In the genomic region with DNA sequence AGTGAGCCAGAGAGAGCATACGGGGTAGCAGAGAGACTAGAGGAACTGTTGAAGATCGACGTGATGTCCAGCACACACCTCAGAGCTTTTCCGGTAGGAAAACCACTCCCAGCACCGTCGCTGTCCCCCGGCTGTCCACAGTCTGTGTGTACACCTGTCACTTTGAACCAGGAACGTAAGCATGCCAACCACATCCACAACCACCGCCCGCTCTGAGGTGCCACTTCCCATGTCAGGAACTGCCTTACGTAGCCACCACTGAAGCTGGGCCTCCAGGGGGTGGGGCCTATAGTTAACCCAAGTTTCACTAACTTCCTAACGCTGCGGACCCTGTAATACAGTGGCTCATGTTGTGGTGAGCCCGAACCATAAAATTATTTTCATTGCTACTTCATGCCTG, we compare ENCODE assay signal across 15 mouse cellular contexts. TPM values are rescaled to one million over a fixed set of nuclear protein-coding genes. Genes with fewer than 3 reads are reported as not detected.
A peak's percentile ranks its signal among the peaks of the same experiment; 100 is the strongest.
DNase-seq lines count a peak whose midpoint lies in the region; ATAC-seq lines count a peak whose summit lies in the region.
"Had no signal": no experiment of that assay in that cellular context is flagged by ENCODE, and none has a peak within 500 bp of the region (broad histone marks: within the 10 kb centered on the region; RNA-seq: fewer than 3 reads in every experiment).

No protein-coding gene starts in this region.

- intact Hi-C loops in heart, postnatal 36 days (cut with DNase I), result no loop called here
- intact Hi-C loops in left cerebral cortex, postnatal 36 days (cut with DNase I), result no loop called here

- H3K4me2 ChIP-seq in heart, embryonic 16.5 days (ENCODE audit: low read depth, low read length), result peak overlapping the region; percentile 32; the same call in 1 of the 2 replicates
- H3K4me2 ChIP-seq: hindbrain, embryonic 14.5 days; limb, embryonic 13.5 days had no signal

- H3K27ac ChIP-seq in heart, embryonic 16.5 days (ENCODE audit: low read length), result peak overlapping the region; percentile 51
- H3K27ac ChIP-seq: gastrocnemius, adult 2 months; hindbrain, embryonic 14.5 days; limb, embryonic 13.5 days had no signal

- ATAC-seq in heart, embryonic 16.5 days (replicated peaks; ENCODE audit: extremely low read depth, insufficient read depth, low FRiP score), result no peak
- ATAC-seq in granulocyte monocyte progenitor cell, adult 5-6 weeks (replicated peaks; ENCODE audit: poor library complexity, severe bottlenecking), result peak; percentile 71

- H3K9me3 ChIP-seq in heart, embryonic 16.5 days (replicated peaks; ENCODE audit: control insufficient read depth, low read length), result peaks cover 3% of the 10 kb centered on the region; the same call in 1 of the 2 replicates
- peaks cover 20% of the 10 kb centered on the region for H3K9me3 ChIP-seq in megakaryocyte, embryonic 14.5 days
- H3K9me3 ChIP-seq: limb, embryonic 13.5 days had no signal

- peaks cover 34% of the 10 kb centered on the region for H3K4me1 ChIP-seq in heart, embryonic 16.5 days (ENCODE audit: control insufficient read depth, insufficient read depth, low read length)
- peaks cover 19% of the 10 kb centered on the region for H3K4me1 ChIP-seq in megakaryocyte, embryonic 14.5 days

- H3K36me3 ChIP-seq in heart, embryonic 16.5 days (ENCODE audit: control insufficient read depth, insufficient read depth), result no peaks in the 10 kb centered on the region
- no peaks in the 10 kb centered on the region for H3K36me3 ChIP-seq in megakaryocyte, embryonic 14.5 days (replicated peaks; ENCODE audit: low read length)
- H3K36me3 ChIP-seq: limb, embryonic 13.5 days had no signal

- no peaks in the 10 kb centered on the region for H3K27me3 ChIP-seq in heart, embryonic 16.5 days (ENCODE audit: control insufficient read depth, insufficient read depth, low read length)
- H3K27me3 ChIP-seq in megakaryocyte, embryonic 14.5 days (replicated peaks), result peaks cover 45% of the 10 kb centered on the region
- H3K27me3 ChIP-seq: limb, embryonic 13.5 days had no signal

- DNase-seq in heart, postnatal 36 days, result no peak
- DNase-seq in thymus, postnatal 25 days, result peak; percentile 48
- no peak for DNase-seq in left cerebral cortex, postnatal 36 days (ENCODE audit: low spot score in 2 of 2)
- DNase-seq in right cerebral cortex, postnatal 25 days, result no peak
- no peak for DNase-seq in testis, postnatal 10 days (ENCODE audit: low spot score)
- DNase-seq: cerebellum, adult 18-20 months; gastrocnemius, adult 2 months; lung, postnatal 36 days had no signal

- H3K9ac ChIP-seq in heart, embryonic 16.5 days (ENCODE audit: low read length), result no peak overlapping the region
- H3K9ac ChIP-seq: hindbrain, embryonic 14.5 days; limb, embryonic 13.5 days had no signal

- WGBS in heart, embryonic 16.5 days, result 53% methylated on average over 14 of the region's 14 CpGs

- H3K4me3 ChIP-seq in heart, embryonic 16.5 days (ENCODE audit: low read length), result no peak overlapping the region
- peak overlapping the region; percentile 80 for H3K4me3 ChIP-seq in megakaryocyte, embryonic 14.5 days (replicated peaks)
- H3K4me3 ChIP-seq: gastrocnemius, adult 2 months; limb, embryonic 13.5 days had no signal

RNA-seq across cellular contexts. Expression of a gene that starts 4.9 kb away (rescaled TPM):
- 19.9 and 20.4 TPM in 2 replicates for polyA plus RNA-seq in heart, embryonic 16.5 days (2015; fragmentation: Nextera tagmentation; extraction: Ambion mirVana)
- total RNA-seq in heart, postnatal 36 days (2021), result 100 to 1,000 TPM; 144 to 146 TPM
- total RNA-seq in granulocyte monocyte progenitor cell, adult 5-6 weeks (2014; fragmentation: Nextera tagmentation), result 2.8 and 5.4 TPM in 2 replicates
- total RNA-seq in granulocyte monocyte progenitor cell, adult 5-6 weeks (2017), result 2.0 and 3.1 TPM in 2 replicates
- 0.77 TPM in 1 of 2 replicates, not detected in the other for polyA plus RNA-seq in megakaryocyte, embryonic 14.5 days (2012; ENCODE audit: insufficient read depth, low replicate concordance)
- 10 to 100 TPM; 36.3 to 45.0 TPM for total RNA-seq in left cerebral cortex, postnatal 36 days (2021)

RNA-seq across cellular contexts. Expression of a gene that starts 10.3 kb away (rescaled TPM):
- polyA plus RNA-seq in heart, embryonic 16.5 days (2015; fragmentation: Nextera tagmentation; extraction: Ambion mirVana), result not detected in 2 replicates
- total RNA-seq in heart, postnatal 36 days (2021), result not detected
- not detected in 2 replicates for total RNA-seq in granulocyte monocyte progenitor cell, adult 5-6 weeks (2014; fragmentation: Nextera tagmentation)
- not detected in 2 replicates for total RNA-seq in granulocyte monocyte progenitor cell, adult 5-6 weeks (2017)
- not detected in 2 replicates for polyA plus RNA-seq in megakaryocyte, embryonic 14.5 days (2012; ENCODE audit: insufficient read depth, low replicate concordance)
- total RNA-seq in left cerebral cortex, postnatal 36 days (2021), result not detected
- total RNA-seq: adrenal gland, postnatal 4 days; gastrocnemius, adult 2 months had no signal
- polyA plus RNA-seq: hindbrain, embryonic 14.5 days; kidney, embryonic 14.5 days; limb, embryonic 13.5 days had no signal

RNA-seq across cellular contexts. Expression of a gene that starts 40.8 kb away (rescaled TPM):
- polyA plus RNA-seq in heart, embryonic 16.5 days (2015; fragmentation: Nextera tagmentation; extraction: Ambion mirVana), result not detected in 2 replicates
- total RNA-seq in heart, postnatal 36 days (2021), result not detected
- total RNA-seq in granulocyte monocyte progenitor cell, adult 5-6 weeks (2014; fragmentation: Nextera tagmentation), result not detected in 2 replicates
- total RNA-seq in granulocyte monocyte progenitor cell, adult 5-6 weeks (2017), result not detected in 2 replicates
- polyA plus RNA-seq in megakaryocyte, embryonic 14.5 days (2012; ENCODE audit: insufficient read depth, low replicate concordance), result not detected in 2 replicates
- not detected for total RNA-seq in left cerebral cortex, postnatal 36 days (2021)
- total RNA-seq: adrenal gland, postnatal 4 days; gastrocnemius, adult 2 months had no signal
- polyA plus RNA-seq: hindbrain, embryonic 14.5 days; kidney, embryonic 14.5 days; limb, embryonic 13.5 days had no signal

Comparison
In these comparisons a context has a peak if more than half of its experiments do, and no peak if none do; other contexts are left out.
1. RNA of a gene that starts 4.9 kb away (total RNA-seq): 144 to 146 TPM in heart, postnatal 36 days and 36.3 to 45.0 TPM in left cerebral cortex, postnatal 36 days; 2.0 to 5.4 TPM in granulocyte monocyte progenitor cell, adult 5-6 weeks; every median in the first group is over 4 times any median in the second.